Mouse (Mus musculus) gastrocnemius, postnatal 25 days (tissue): ENCODE data around the gene Mblac2. TPM values are rescaled to one million over a fixed set of nuclear protein-coding genes. Genes with fewer than 3 reads are reported as not detected.

Experiments
- total RNA-seq, 2 experiments: library from RNA; stranded (reverse); gene quantifications; 1 replicate in 1 of 2; 2 replicates in 1 of 2; pipeline ENCODE4 v1.2.3; 2021

Mblac2 gene
- total RNA-seq, 2 experiments from 2014 or later: 1.5 to 2.1 TPM

Other genes with a start within 250 kb of the Mblac2 start
- gene Adgrv1, start 78.2 kb upstream of the Mblac2 start, total RNA-seq: under 1 TPM in 1 of 2 experiments, not detected in 1; 0.19 TPM
- gene Lysmd3, start 53.7 kb upstream of the Mblac2 start, total RNA-seq: 1 to 10 TPM; 6.1 to 9.8 TPM
- gene Polr3g, start 328 bp upstream of the Mblac2 start, total RNA-seq: 1 to 10 TPM; 1.4 TPM
- 10 to 100 TPM; 28.8 to 32.8 TPM for gene Cetn3, start 71.7 kb downstream of the Mblac2 start, total RNA-seq